21 mouse cellular contexts compared by ENCODE assay signal in genomic region chr13:56435615-56436287, GRCm38 (mm10). TPM values are rescaled to one million over a fixed set of nuclear protein-coding genes. Genes with fewer than 3 reads are reported as not detected.
DNase-seq lines count a peak whose midpoint lies in the region; ATAC-seq and TF ChIP-seq lines count a peak whose summit lies in the region.
"Had no signal": no experiment of that assay in that cellular context is flagged by ENCODE, and none has a peak within 500 bp of the region (broad histone marks: within the 10 kb centered on the region; RNA-seq: fewer than 3 reads in every experiment).

No protein-coding gene starts in this region.

- H3K27me3 ChIP-seq in hindbrain, postnatal 0 days (ENCODE audit: insufficient read depth, low read length) = peaks cover 34% of the 10 kb centered on the region
- H3K27me3 ChIP-seq in hindbrain, embryonic 12.5 days = peaks cover 59% of the 10 kb centered on the region
- peaks cover 11% of the 10 kb centered on the region; the same call in 1 of the 2 replicates for H3K27me3 ChIP-seq in liver, postnatal 0 days (ENCODE audit: insufficient read depth, low read length)
- peaks cover 44% of the 10 kb centered on the region for H3K27me3 ChIP-seq in liver, embryonic 11.5 days (replicated peaks; ENCODE audit: control insufficient read depth, insufficient read depth, low read length)
- no peaks in the 10 kb centered on the region for H3K27me3 ChIP-seq in ES-Bruce4 (ENCODE audit: control insufficient read depth, insufficient read depth, low read length, poor library complexity, severe bottlenecking)

- H3K4me2 ChIP-seq in hindbrain, postnatal 0 days (ENCODE audit: low read depth, low read length) = no peak overlapping the region
- no peak overlapping the region for H3K4me2 ChIP-seq in hindbrain, embryonic 12.5 days (replicated peaks)
- H3K4me2 ChIP-seq in liver, postnatal 0 days (ENCODE audit: low read depth, low read length) = no peak overlapping the region
- no peak overlapping the region for H3K4me2 ChIP-seq in liver, embryonic 11.5 days
- H3K4me2 ChIP-seq: heart, embryonic 15.5 days; hindbrain, embryonic 15.5 days; limb, embryonic 12.5 days; neural tube, embryonic 12.5 days; stomach, embryonic 15.5 days had no signal

- H3K9ac ChIP-seq in hindbrain, postnatal 0 days (replicated peaks; ENCODE audit: low read length) = no peak overlapping the region
- no peak overlapping the region for H3K9ac ChIP-seq in hindbrain, embryonic 12.5 days
- H3K9ac ChIP-seq in liver, postnatal 0 days (replicated peaks) = no peak overlapping the region
- H3K9ac ChIP-seq in liver, embryonic 11.5 days (ENCODE audit: low read depth, low read length) = no peak overlapping the region
- no peak overlapping the region for H3K9ac ChIP-seq in ES-Bruce4 (ENCODE audit: low read depth, poor library complexity, severe bottlenecking)
- H3K9ac ChIP-seq: heart, embryonic 15.5 days; hindbrain, embryonic 15.5 days; limb, embryonic 12.5 days; neural tube, embryonic 12.5 days; stomach, embryonic 15.5 days had no signal

- DNase-seq in cerebellum, postnatal 14 days = peak; percentile 28 to 47
- no peak for DNase-seq in cerebellum, postnatal 36 days
- DNase-seq in hindbrain, postnatal 0 days (ENCODE audit: low spot score) = peak; percentile 52
- no peak for DNase-seq in liver, postnatal 0 days
- DNase-seq in liver, embryonic 11.5 days (ENCODE audit: low spot score) = no peak
- no peak for DNase-seq in spleen, postnatal 10 days (ENCODE audit: low spot score in 2 of 2)
- DNase-seq: adrenal gland, adult 2 months; cerebellum, adult 9-10 months; thymus, postnatal 36 days had no signal

- no peak overlapping the region for H3K4me3 ChIP-seq in hindbrain, postnatal 0 days (ENCODE audit: low read length)
- no peak overlapping the region for H3K4me3 ChIP-seq in hindbrain, embryonic 12.5 days
- H3K4me3 ChIP-seq in liver, postnatal 0 days (ENCODE audit: low read depth, low read length) = no peak overlapping the region
- H3K4me3 ChIP-seq in liver, embryonic 11.5 days (ENCODE audit: low read depth, low read length) = no peak overlapping the region
- no peak overlapping the region for H3K4me3 ChIP-seq in ES-Bruce4 (ENCODE audit: low read depth, low read length)
- H3K4me3 ChIP-seq: heart, embryonic 15.5 days; hindbrain, embryonic 15.5 days; limb, embryonic 12.5 days; neural tube, embryonic 12.5 days; stomach, embryonic 15.5 days had no signal

- no peak for TF ChIP-seq EP300 in liver, postnatal 0 days (IDR thresholded peaks at IDR 0.05; ENCODE audit: low read depth)
- TF ChIP-seq EP300 in ES-Bruce4 (IDR thresholded peaks at IDR 0.05; ENCODE audit: insufficient read depth, low read depth, low read length) = no peak

- H3K9me3 ChIP-seq in hindbrain, postnatal 0 days (ENCODE audit: low read length) = no peaks in the 10 kb centered on the region
- H3K9me3 ChIP-seq in hindbrain, embryonic 12.5 days (replicated peaks) = no peaks in the 10 kb centered on the region
- H3K9me3 ChIP-seq in liver, postnatal 0 days (ENCODE audit: low read length) = peaks cover under 1% of the 10 kb centered on the region; the same call in 1 of the 2 replicates
- no peaks in the 10 kb centered on the region for H3K9me3 ChIP-seq in liver, embryonic 11.5 days (ENCODE audit: control insufficient read depth, low read length)
- no peaks in the 10 kb centered on the region for H3K9me3 ChIP-seq in ES-Bruce4 (replicated peaks; ENCODE audit: control insufficient read depth, insufficient read depth, low read length, poor library complexity, severe bottlenecking)
- H3K9me3 ChIP-seq: heart, embryonic 15.5 days; hindbrain, embryonic 15.5 days; limb, embryonic 12.5 days; neural tube, embryonic 12.5 days; stomach, embryonic 15.5 days had no signal

- H3K4me1 ChIP-seq in hindbrain, postnatal 0 days (ENCODE audit: insufficient read depth, low read length) = 0 out of 2 replicates have a peak, but pooled peaks cover 8% of the 10 kb centered on the region
- peaks cover 26% of the 10 kb centered on the region for H3K4me1 ChIP-seq in hindbrain, embryonic 12.5 days
- H3K4me1 ChIP-seq in liver, postnatal 0 days (ENCODE audit: insufficient read depth) = no peaks in the 10 kb centered on the region; the same call in none of the 2 replicates
- no peaks in the 10 kb centered on the region for H3K4me1 ChIP-seq in liver, embryonic 11.5 days (replicated peaks; ENCODE audit: control insufficient read depth, insufficient read depth, low read length)
- peaks cover 1% of the 10 kb centered on the region for H3K4me1 ChIP-seq in ES-Bruce4 (ENCODE audit: control insufficient read depth, insufficient read depth, low read length)

- no peak overlapping the region for H3K27ac ChIP-seq in hindbrain, postnatal 0 days
- no peak overlapping the region for H3K27ac ChIP-seq in hindbrain, embryonic 12.5 days
- H3K27ac ChIP-seq in liver, postnatal 0 days (ENCODE audit: low read depth) = no peak overlapping the region
- no peak overlapping the region for H3K27ac ChIP-seq in liver, embryonic 11.5 days (ENCODE audit: low read depth, low read length)
- H3K27ac ChIP-seq in ES-Bruce4 (ENCODE audit: insufficient read depth, low read length) = no peak overlapping the region
- H3K27ac ChIP-seq: heart, embryonic 15.5 days; hindbrain, embryonic 15.5 days; limb, embryonic 12.5 days; macrophage; neural tube, embryonic 12.5 days; stomach, embryonic 15.5 days had no signal

- H3K36me3 ChIP-seq in hindbrain, postnatal 0 days (ENCODE audit: insufficient read depth, low read length) = no peaks in the 10 kb centered on the region
- H3K36me3 ChIP-seq in hindbrain, embryonic 12.5 days = no peaks in the 10 kb centered on the region
- no peaks in the 10 kb centered on the region for H3K36me3 ChIP-seq in liver, postnatal 0 days (replicated peaks; ENCODE audit: insufficient read depth, low read length)
- no peaks in the 10 kb centered on the region for H3K36me3 ChIP-seq in liver, embryonic 11.5 days (ENCODE audit: control insufficient read depth, insufficient read depth, low read length)
- H3K36me3 ChIP-seq in ES-Bruce4 (ENCODE audit: control insufficient read depth, insufficient read depth, low read length, poor library complexity, severe bottlenecking) = no peaks in the 10 kb centered on the region
- H3K36me3 ChIP-seq: heart, embryonic 15.5 days; hindbrain, embryonic 15.5 days; limb, embryonic 12.5 days; neural tube, embryonic 12.5 days; stomach, embryonic 15.5 days had no signal

- TF ChIP-seq CTCF in hindbrain, postnatal 0 days (IDR thresholded peaks at IDR 0.05; ENCODE audit: low read depth) = peak; percentile 49
- peak; percentile 26 for TF ChIP-seq CTCF in liver, postnatal 0 days (IDR thresholded peaks at IDR 0.05; ENCODE audit: low read depth)
- TF ChIP-seq CTCF in ES-Bruce4 (IDR thresholded peaks at IDR 0.05; ENCODE audit: low read depth, low read length) = peak; percentile 55

- peak; percentile 56 for ATAC-seq in hindbrain, postnatal 0 days
- no peak for ATAC-seq in hindbrain, embryonic 12.5 days (ENCODE audit: low FRiP score)
- ATAC-seq in liver, postnatal 0 days = no peak
- no peak for ATAC-seq in liver, embryonic 11.5 days (replicated peaks; ENCODE audit: low FRiP score)
- ATAC-seq: midbrain, embryonic 16.5 days had no signal

- 46% methylated on average over 10 of the region's 10 CpGs for WGBS in hindbrain, postnatal 0 days
- 71% methylated on average over 10 of the region's 10 CpGs for WGBS in hindbrain, embryonic 12.5 days
- 62% methylated on average over 10 of the region's 10 CpGs for WGBS in liver, postnatal 0 days (ENCODE audit: insufficient replicate concordance)
- WGBS in liver, embryonic 11.5 days = 55% methylated on average over 10 of the region's 10 CpGs

- TF ChIP-seq POLR2A in ES-Bruce4 (IDR thresholded peaks at IDR 0.05; ENCODE audit: insufficient read depth, low read length) = no peak

RNA-seq across cellular contexts. Expression of gene Slc25a48, which starts 2.4 kb away (rescaled TPM):
- 0.07 TPM in 1 of 2 replicates, not detected in the other for total RNA-seq in hindbrain, postnatal 0 days (2014; rRNA removed)
- 0.05 TPM in 1 of 2 replicates, not detected in the other for polyA plus RNA-seq in hindbrain, postnatal 0 days (2015; fragmentation: Nextera tagmentation; extraction: Ambion mirVana)
- 0.07 TPM in 1 of 2 replicates, not detected in the other for polyA plus RNA-seq in hindbrain, embryonic 12.5 days (2016; fragmentation: Nextera tagmentation; extraction: Ambion mirVana)
- polyA plus RNA-seq in liver, postnatal 0 days (2015; fragmentation: Nextera tagmentation; extraction: Ambion mirVana) = 1.5 and 1.6 TPM in 2 replicates
- polyA plus RNA-seq in liver, embryonic 11.5 days (2014; fragmentation: Nextera tagmentation; extraction: Ambion mirVana) = 0.18 and 0.37 TPM in 2 replicates
- polyA plus RNA-seq in ES-Bruce4 (2011; ENCODE audit: insufficient read depth, insufficient read length, low read depth, missing spikeins) = 0.20 and 0.42 TPM in 2 replicates
- total RNA-seq: granulocyte monocyte progenitor cell, adult 5-6 weeks; layer of hippocampus, postnatal 10 days had no signal
- polyA plus RNA-seq: hindbrain, embryonic 15.5 days; macrophage; midbrain, embryonic 16.5 days; neural tube, embryonic 12.5 days had no signal

RNA-seq across cellular contexts. Expression of gene Gm3045, which starts 9.4 kb away (rescaled TPM):
- total RNA-seq in hindbrain, postnatal 0 days (2014; rRNA removed) = not detected in 2 replicates
- not detected in 2 replicates for polyA plus RNA-seq in hindbrain, postnatal 0 days (2015; fragmentation: Nextera tagmentation; extraction: Ambion mirVana)
- not detected in 2 replicates for polyA plus RNA-seq in hindbrain, embryonic 12.5 days (2016; fragmentation: Nextera tagmentation; extraction: Ambion mirVana)
- polyA plus RNA-seq in liver, postnatal 0 days (2015; fragmentation: Nextera tagmentation; extraction: Ambion mirVana) = not detected in 2 replicates
- not detected in 2 replicates for polyA plus RNA-seq in liver, embryonic 11.5 days (2014; fragmentation: Nextera tagmentation; extraction: Ambion mirVana)
- polyA plus RNA-seq in ES-Bruce4 (2011; ENCODE audit: insufficient read depth, insufficient read length, low read depth, missing spikeins) = not detected in 2 replicates
- total RNA-seq: adrenal gland, adult 2 months; granulocyte monocyte progenitor cell, adult 5-6 weeks; layer of hippocampus, postnatal 10 days had no signal
- polyA plus RNA-seq: adrenal gland, adult 2 months; heart, embryonic 15.5 days; hindbrain, embryonic 15.5 days; kidney, embryonic 16.5 days; limb, embryonic 12.5 days; macrophage; midbrain, embryonic 16.5 days; neural tube, embryonic 12.5 days; stomach, embryonic 15.5 days had no signal

RNA-seq across cellular contexts. Expression of gene Il9, which starts 46.3 kb away (rescaled TPM):
- total RNA-seq in hindbrain, postnatal 0 days (2014; rRNA removed) = not detected in 2 replicates
- polyA plus RNA-seq in hindbrain, postnatal 0 days (2015; fragmentation: Nextera tagmentation; extraction: Ambion mirVana) = not detected in 2 replicates
- polyA plus RNA-seq in hindbrain, embryonic 12.5 days (2016; fragmentation: Nextera tagmentation; extraction: Ambion mirVana) = not detected in 2 replicates
- polyA plus RNA-seq in liver, postnatal 0 days (2015; fragmentation: Nextera tagmentation; extraction: Ambion mirVana) = not detected in 2 replicates
- not detected in 2 replicates for polyA plus RNA-seq in liver, embryonic 11.5 days (2014; fragmentation: Nextera tagmentation; extraction: Ambion mirVana)
- polyA plus RNA-seq in ES-Bruce4 (2011; ENCODE audit: insufficient read depth, insufficient read length, low read depth, missing spikeins) = not detected in 2 replicates
- total RNA-seq: adrenal gland, adult 2 months; granulocyte monocyte progenitor cell, adult 5-6 weeks; layer of hippocampus, postnatal 10 days had no signal
- polyA plus RNA-seq: adrenal gland, adult 2 months; heart, embryonic 15.5 days; hindbrain, embryonic 15.5 days; kidney, embryonic 16.5 days; limb, embryonic 12.5 days; macrophage; midbrain, embryonic 16.5 days; neural tube, embryonic 12.5 days; stomach, embryonic 15.5 days had no signal

Comparison
In these comparisons a context has a peak if more than half of its experiments do, and no peak if none do; other contexts are left out.
1. DNase-seq: peak in cerebellum, postnatal 14 days (2 of 2) and hindbrain, postnatal 0 days (single experiment); none in cerebellum, postnatal 36 days (0 of 2), liver, postnatal 0 days (single experiment), liver, embryonic 11.5 days (single experiment) and spleen, postnatal 10 days (0 of 2).
2. Peak in every context shown above with its lines, with median percentiles within 50 percentile points of each other: CTCF ChIP-seq.